ENCODE assay signal across 8 mouse cellular contexts in the genomic region with DNA sequence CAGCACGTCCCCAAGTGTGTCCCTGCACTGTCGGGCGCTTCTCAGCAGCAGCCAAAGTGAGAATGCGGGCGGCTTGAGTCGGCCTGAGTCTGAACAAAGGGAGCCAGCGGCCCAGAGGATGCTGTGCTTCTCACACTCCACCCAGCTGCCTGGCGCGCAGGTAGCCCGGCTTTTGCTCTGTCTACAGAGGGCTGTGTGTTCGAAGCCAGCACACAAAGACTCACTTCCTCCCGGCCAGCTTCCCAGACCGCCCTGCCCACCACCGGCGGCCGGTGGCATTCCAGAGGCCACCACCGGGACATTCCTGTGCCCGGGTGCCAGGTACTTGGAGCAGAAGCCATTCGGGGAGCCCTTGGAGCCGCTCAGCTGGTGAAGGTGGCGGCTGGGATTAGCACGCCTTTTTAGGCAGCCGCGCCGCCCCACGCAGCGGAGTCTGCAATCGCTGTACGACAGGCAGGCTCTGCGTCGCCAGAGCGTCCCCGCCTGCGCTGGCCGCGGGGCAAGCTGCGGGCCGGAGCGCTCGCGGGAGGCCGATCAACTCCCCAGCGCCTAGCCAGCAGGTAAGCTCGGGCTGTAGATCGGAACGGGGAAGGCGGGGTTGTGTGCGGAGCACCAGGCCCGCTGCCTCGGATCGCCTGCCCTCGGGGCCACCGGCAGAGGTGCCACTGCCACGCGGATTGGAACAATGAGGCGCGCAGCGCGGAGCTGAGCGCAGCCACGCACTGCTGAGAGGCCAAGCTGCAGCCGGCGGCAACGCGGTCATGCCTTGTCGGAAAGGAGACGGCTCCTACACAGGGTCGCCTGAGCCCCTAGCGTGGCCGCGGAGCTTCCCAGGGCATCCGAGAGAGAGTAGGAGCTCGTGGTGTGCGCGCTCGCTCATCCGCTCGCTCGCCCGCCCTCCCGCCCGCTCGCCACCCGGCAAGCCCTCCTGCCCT. TPM values are rescaled to one million over a fixed set of nuclear protein-coding genes. Genes with fewer than 3 reads are reported as not detected.
A peak's percentile ranks its signal among the peaks of the same experiment; 100 is the strongest.
DNase-seq lines count a peak whose midpoint lies in the region; ATAC-seq and TF ChIP-seq lines count a peak whose summit lies in the region.

St6gal2 (plus strand) TSS at position 133 of the 935 bp plus-strand sequence.

- H3K4me1 ChIP-seq in midbrain, embryonic 13.5 days (replicated peaks) = peaks cover 24% of the 10 kb centered on the region
- no peaks in the 10 kb centered on the region for H3K4me1 ChIP-seq in thymus, adult 2 months (replicated peaks; ENCODE audit: control insufficient read depth, insufficient read depth, low read length)

- no peak for TF ChIP-seq CTCF in thymus, adult 2 months (IDR thresholded peaks at IDR 0.05; ENCODE audit: borderline replicate concordance, control insufficient read depth, extremely low read depth, insufficient read depth, low read length, poor library complexity)

- peak within 1 kb of the TSS; percentile 76 for H3K4me2 ChIP-seq in midbrain, embryonic 13.5 days (replicated peaks)

- no peaks in the 10 kb centered on the region for H3K27me3 ChIP-seq in midbrain, embryonic 13.5 days
- peaks cover 4% of the 10 kb centered on the region; the same call in 1 of the 2 replicates for H3K27me3 ChIP-seq in thymus, adult 2 months (ENCODE audit: control insufficient read depth, insufficient read depth, low read length)

- H3K9ac ChIP-seq in midbrain, embryonic 13.5 days (replicated peaks) = peak within 1 kb of the TSS; percentile 90

- peak; percentile 95 for ATAC-seq in midbrain, embryonic 13.5 days

- WGBS in midbrain, embryonic 13.5 days = under 1% methylated on average over 83 of the region's 84 CpGs
- WGBS in thymus, adult 2 months = 6% methylated on average over 84 of the region's 84 CpGs

- H3K27ac ChIP-seq in midbrain, embryonic 13.5 days = peak within 1 kb of the TSS; percentile 95
- no peak within 1 kb of the TSS for H3K27ac ChIP-seq in thymus, adult 2 months (ENCODE audit: control insufficient read depth, insufficient read depth, low read length)

- H3K4me3 ChIP-seq in midbrain, embryonic 13.5 days (replicated peaks) = peak within 1 kb of the TSS; percentile 64
- no peak within 1 kb of the TSS for H3K4me3 ChIP-seq in thymus, adult 2 months (ENCODE audit: control insufficient read depth, insufficient read depth, low read length)

- DNase-seq in layer of hippocampus, adult 11-12 months (ENCODE audit: low spot score) = peak; percentile 53
- DNase-seq in layer of hippocampus, adult 9-10 months (ENCODE audit: low spot score) = no peak
- peak; percentile 59 to 64 for DNase-seq in cerebellum, postnatal 14 days
- peak; percentile 42 to 58 for DNase-seq in frontal cortex, postnatal 14 days (ENCODE audit: low spot score in 2 of 2)
- peak; percentile 35 for DNase-seq in left cerebral cortex, adult 11 months (ENCODE audit: low spot score)
- DNase-seq in testis, postnatal 14 days (ENCODE audit: low spot score) = peak; percentile 5
- DNase-seq in thymus, adult 2 months = no peak

- no peak for TF ChIP-seq POLR2A in thymus, adult 2 months (IDR thresholded peaks at IDR 0.05; ENCODE audit: control insufficient read depth, extremely low read depth, insufficient read depth, low read length, poor library complexity)

- H3K36me3 ChIP-seq in midbrain, embryonic 13.5 days = no peaks in the 10 kb centered on the region
- H3K36me3 ChIP-seq in thymus, adult 2 months (ENCODE audit: control insufficient read depth, insufficient read depth, low read length) = no peaks in the 10 kb centered on the region

- H3K9me3 ChIP-seq in midbrain, embryonic 13.5 days = no peaks in the 10 kb centered on the region

RNA-seq across cellular contexts. Expression of gene St6gal2, which starts in this region (rescaled TPM):
- polyA plus RNA-seq in midbrain, embryonic 13.5 days (2015; fragmentation: Nextera tagmentation; extraction: Ambion mirVana) = 18.4 and 18.7 TPM in 2 replicates
- polyA plus RNA-seq in thymus, adult 2 months (2012; rRNA removed) = 0.30 and 0.32 TPM in 2 replicates

Comparison
In these comparisons a context has a peak if more than half of its experiments do, and no peak if none do; other contexts are left out.
1. RNA of gene St6gal2 (polyA plus RNA-seq): 18.4 to 18.7 TPM in midbrain, embryonic 13.5 days; 0.30 to 0.32 TPM in thymus, adult 2 months; every median in the first group is over 10 times any median in the second.
2. DNase-seq: peak in layer of hippocampus, adult 11-12 months (single experiment), cerebellum, postnatal 14 days (2 of 2), frontal cortex, postnatal 14 days (2 of 2), left cerebral cortex, adult 11 months (single experiment) and testis, postnatal 14 days (single experiment); none in layer of hippocampus, adult 9-10 months (single experiment) and thymus, adult 2 months (single experiment).